Mouse (Mus musculus): ENCODE measurements around the gene Igfbp6.

- TF ChIP-seq CTCF (IDR thresholded peaks at IDR 0.05; ENCODE audit: insufficient read depth, low read depth, low read length), result no peak
- TF ChIP-seq POLR2A (IDR thresholded peaks at IDR 0.05; ENCODE audit: insufficient read depth, low read depth, low read length), result no peak
These were observed 1.9 kb downstream of the Igfbp6 start for GRCm38 (mm10) chr15:102146089-102146488.

All from olfactory bulb, adult 2 months (tissue).